Mouse (Mus musculus) T-helper 2 cell (primary cell): ENCODE data around the gene Olfr1480.

ENCODE experiments used
- in situ Hi-C: fragments of 300-600 bp; cut with MboI, MseI; formaldehyde crosslinking; loops from one replicate; pipeline ENCODE4 v1.15.1; 2025; ENCODE audit warnings: high pct_unique_total_duplicates

Olfr1480 gene

GRCm38 (mm10) chr19:13527613-13528012 is at the start of gene Olfr1480:
TSS of gene Olfr1480 (plus strand) at chr19:13527913.
- in situ Hi-C loops, result no loop called here

- in situ Hi-C loops, result no loop called here
Observed at GRCm38 (mm10) chr19:13480096-13480495, 47.6 kb upstream of the Olfr1480 start, which contains the start of gene Olfr1475. TSS of gene Olfr1475 (minus strand) at chr19:13480196.

DNA sequence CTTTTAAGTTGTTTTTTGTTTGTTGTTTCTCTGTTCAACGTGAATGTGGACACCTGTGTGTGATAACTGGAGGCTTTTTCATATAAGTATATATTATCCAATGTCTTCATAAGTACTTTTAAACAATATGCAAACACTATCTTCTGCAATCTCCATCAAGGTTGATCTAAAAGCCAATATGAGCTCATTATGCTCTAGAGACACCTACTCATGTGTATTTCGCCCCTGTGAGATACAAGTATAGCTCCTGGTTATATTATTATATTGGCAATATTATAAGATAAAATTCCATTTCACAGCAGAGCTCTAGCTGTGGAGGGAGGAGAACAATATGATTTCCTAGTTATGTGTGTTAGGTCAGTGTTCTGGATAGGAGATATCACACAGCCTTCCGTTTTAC is 27.5 kb upstream of the Olfr1480 start, which contains the start of gene Olfr1477:
Gene Olfr1477, plus strand, starts transcription at position 301 of the 400 bp plus-strand sequence.
- in situ Hi-C loops, result no loop called here
